Mouse (Mus musculus) midbrain, embryonic 12.5 days (tissue): ENCODE data around the gene Nosip. TPM values are rescaled to one million over a fixed set of nuclear protein-coding genes. Genes with fewer than 3 reads are reported as not detected.
A peak's percentile ranks its signal among the peaks of the same experiment; 100 is the strongest.

Source experiments
- ATAC-seq: fragments of 200-750 bp; cut with Nextera tagmentation; 2 replicates; pipeline ENCODE4 v1.8.0; 2017; ENCODE audit warnings: low read depth, moderate TSS enrichment, moderate library complexity; ENCODE audit not compliant: low FRiP score
- H3K27ac ChIP-seq: fragments of 300-500 bp; sonication (generic); replicated peaks from 2 replicates; pipeline ENCODE4 v1.5.1; 2016; ENCODE audit warnings: mild to moderate bottlenecking
- H3K27me3 ChIP-seq: fragments of 300-500 bp; sonication (generic); 2 replicates; pipeline ENCODE4 v1.6.1; 2016; ENCODE audit warnings: mild to moderate bottlenecking
- H3K36me3 ChIP-seq: fragments of 300-500 bp; sonication (generic); 2 replicates; pipeline ENCODE4 v1.6.1; 2016
- H3K4me1 ChIP-seq: fragments of 300-500 bp; sonication (generic); 2 replicates; pipeline ENCODE4 v1.6.1; 2016
- H3K4me2 ChIP-seq: fragments of 300-500 bp; sonication (generic); replicated peaks from 2 replicates; pipeline ENCODE4 v1.6.1; 2016; ENCODE audit warnings: mild to moderate bottlenecking, moderate library complexity
- H3K4me3 ChIP-seq: fragments of 300-500 bp; sonication (generic); 2 replicates; pipeline ENCODE4 v1.5.1; 2016; ENCODE audit warnings: mild to moderate bottlenecking
- H3K9ac ChIP-seq: fragments of 300-500 bp; sonication (generic); replicated peaks from 2 replicates; pipeline ENCODE4 v1.6.1; 2016; ENCODE audit warnings: mild to moderate bottlenecking, moderate library complexity
- H3K9me3 ChIP-seq: fragments of 300-500 bp; sonication (generic); 2 replicates; pipeline ENCODE4 v1.6.1; 2016; ENCODE audit warnings: mild to moderate bottlenecking
- WGBS: fragments of 180-500 bp; shearing (Covaris S2); methylation state at CpG from one replicate; pipeline ENCODE4 v1.1.7; 2016; 5-methylcytosine and 5-hydroxymethylcytosine counted together
- polyA plus RNA-seq: library from polyadenylated mRNA; unstranded; fragments of >200 nt; fragmentation: Nextera tagmentation; extraction: Ambion mirVana; gene quantifications from 2 replicates; pipeline ENCODE4 v1.2.1, GENCODE M21; 2016

The Nosip gene
- polyA plus RNA-seq, 1 experiment from 2014 or later, result 54.6 TPM

DNA sequence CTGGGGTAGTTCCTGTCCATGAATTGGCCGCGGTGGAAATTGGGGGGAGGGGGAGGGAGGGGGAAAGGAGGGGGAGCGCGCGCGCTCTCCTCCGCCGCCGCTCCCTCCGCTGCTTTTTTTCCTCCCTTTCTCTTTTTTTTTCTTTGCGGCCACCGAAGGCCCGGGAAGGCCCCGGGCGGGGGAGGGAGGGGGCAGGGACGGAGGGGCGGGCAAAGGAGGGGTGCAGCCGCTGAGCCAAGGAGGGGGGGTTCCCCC lies 9.4 kb upstream of the Nosip start, which contains the start of gene Prr12:
TSS of gene Prr12 (minus strand) at position 20 of the 255 bp plus-strand sequence.
- peaks cover 29% of the 10 kb centered on the region for H3K36me3 ChIP-seq
- peaks cover 26% of the 10 kb centered on the region for H3K4me1 ChIP-seq
- ATAC-seq, result no peak
- peak within 1 kb of the TSS; percentile 98 for H3K27ac ChIP-seq
- H3K4me2 ChIP-seq, result peak within 1 kb of the TSS; percentile 98
- no peaks in the 10 kb centered on the region for H3K9me3 ChIP-seq
- peaks cover 7% of the 10 kb centered on the region for H3K27me3 ChIP-seq
- H3K9ac ChIP-seq, result peak within 1 kb of the TSS; percentile 96
- 0% methylated on average over 2 of the region's 18 CpGs for WGBS
- peak within 1 kb of the TSS; percentile 95 for H3K4me3 ChIP-seq

DNA sequence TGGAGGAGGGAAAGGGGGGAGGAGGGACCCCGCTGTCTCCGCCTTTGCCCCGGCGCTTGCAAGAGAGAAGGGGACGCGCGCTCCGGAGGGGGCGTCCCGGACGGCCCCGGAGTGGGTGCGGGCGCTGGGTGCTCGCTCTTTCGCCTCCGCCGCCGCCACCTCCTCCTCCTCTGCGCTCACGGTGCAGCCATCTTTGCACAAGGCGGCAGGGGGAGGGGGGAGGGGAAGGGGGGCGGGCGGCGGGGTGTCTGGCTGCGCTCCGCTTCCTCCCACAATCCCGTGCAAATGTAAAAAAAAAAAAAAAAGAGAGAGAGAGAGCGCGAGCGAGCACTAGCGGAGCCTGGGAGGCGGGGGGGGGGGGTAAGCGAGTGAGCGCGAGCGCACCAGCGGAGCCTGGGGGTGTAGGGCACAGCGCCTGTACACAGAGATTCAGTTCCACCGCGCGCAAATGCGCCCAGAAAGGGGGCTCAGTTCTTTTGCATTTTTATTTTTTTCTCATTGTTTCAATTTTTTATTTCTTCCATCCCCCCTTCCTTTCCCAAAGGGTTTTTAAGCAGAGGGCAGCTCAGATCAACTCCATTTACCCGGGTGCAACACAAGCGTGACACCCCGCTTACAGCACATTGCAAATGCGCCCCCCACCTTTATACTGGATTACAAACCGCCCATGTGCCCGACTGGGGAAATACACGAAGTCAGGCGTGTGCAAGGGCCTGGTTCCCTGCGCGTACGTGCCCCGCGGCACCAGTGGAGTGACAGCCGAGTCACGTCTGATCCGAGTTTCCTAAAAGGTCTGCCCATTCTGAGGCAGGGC lies 8.9 kb upstream of the Nosip start:
- peaks cover 7% of the 10 kb centered on the region for H3K27me3 ChIP-seq
- H3K36me3 ChIP-seq, result peaks cover 24% of the 10 kb centered on the region
- peak overlapping the region; percentile 96 for H3K9ac ChIP-seq
- peak; percentile 42 for ATAC-seq
- WGBS, result under 1% methylated on average over 27 of the region's 59 CpGs
- H3K9me3 ChIP-seq, result no peaks in the 10 kb centered on the region
- peak overlapping the region; percentile 95 for H3K4me3 ChIP-seq
- H3K4me2 ChIP-seq, result peak overlapping the region; percentile 98
- peaks cover 26% of the 10 kb centered on the region for H3K4me1 ChIP-seq
- H3K27ac ChIP-seq, result peak overlapping the region; percentile 98

DNA sequence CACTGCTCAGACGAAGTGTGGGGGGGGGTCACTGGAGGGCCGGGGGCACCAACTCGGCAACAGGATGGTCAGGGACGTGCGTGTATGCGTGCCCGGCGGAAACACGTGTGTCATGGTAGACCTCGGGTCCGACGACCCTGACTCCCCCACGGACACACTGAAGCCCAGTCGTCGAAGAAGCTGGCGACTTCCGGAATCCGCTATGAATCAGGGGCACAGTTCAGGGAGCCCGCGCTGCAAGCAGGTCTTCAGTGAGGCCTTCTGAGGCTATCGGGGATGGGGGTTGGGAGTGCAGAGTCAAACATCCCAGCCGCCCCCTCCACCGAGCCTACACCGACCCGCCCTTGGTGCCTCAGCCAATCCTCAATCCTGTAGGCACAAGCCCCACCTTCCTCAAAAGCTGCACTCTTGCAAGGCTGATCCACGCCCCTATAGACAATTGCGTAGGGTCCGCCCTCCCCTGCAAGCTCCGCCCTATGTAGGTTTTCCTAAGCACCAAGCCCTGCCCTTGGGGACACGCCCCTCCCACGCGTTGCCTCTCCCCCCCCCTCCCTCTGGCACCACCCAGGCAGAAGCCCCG lies 8.2 kb upstream of the Nosip start:
- H3K9me3 ChIP-seq, result no peaks in the 10 kb centered on the region
- H3K27me3 ChIP-seq, result peaks cover 7% of the 10 kb centered on the region
- peak overlapping the region; percentile 98 for H3K4me2 ChIP-seq
- under 1% methylated on average over 33 of the region's 33 CpGs for WGBS
- ATAC-seq, result peak; percentile 88
- H3K4me3 ChIP-seq, result peak overlapping the region; percentile 95
- H3K9ac ChIP-seq, result peak overlapping the region; percentile 96
- H3K27ac ChIP-seq, result peak overlapping the region; percentile 98
- peaks cover 17% of the 10 kb centered on the region for H3K36me3 ChIP-seq
- peaks cover 31% of the 10 kb centered on the region for H3K4me1 ChIP-seq

DNA sequence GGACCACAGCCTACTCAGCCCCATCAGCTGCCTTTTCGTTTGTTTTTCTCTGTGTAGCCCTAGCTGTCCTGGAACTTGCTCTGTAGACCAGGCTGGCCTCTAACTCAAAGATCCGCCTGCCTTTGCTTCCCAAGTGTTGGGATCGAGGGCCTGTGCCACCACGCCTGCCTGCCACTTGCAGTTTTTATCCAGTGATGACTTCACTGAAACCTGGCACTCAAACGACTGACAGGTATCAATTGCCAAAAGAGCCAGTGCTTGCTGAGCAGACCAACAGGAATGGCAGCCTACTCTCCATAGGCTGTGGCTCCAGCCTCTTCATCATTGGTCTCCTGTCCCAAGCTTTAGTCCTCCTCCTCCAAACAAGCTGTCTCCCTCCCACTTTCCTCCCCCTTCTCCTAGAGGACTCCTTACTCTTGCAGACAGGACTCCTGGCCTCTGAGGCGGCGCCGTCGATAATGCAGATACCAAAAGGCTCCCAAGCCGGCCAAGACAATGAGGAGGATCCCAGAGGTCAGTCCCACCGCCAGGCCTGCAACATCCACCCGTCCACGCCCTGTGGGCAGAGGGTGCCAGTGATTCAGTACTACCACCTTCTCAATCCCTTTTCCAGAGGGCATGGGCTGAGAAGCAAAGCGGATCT lies 5.8 kb upstream of the Nosip start:
- H3K27ac ChIP-seq, result no peak overlapping the region
- no peaks in the 10 kb centered on the region for H3K9me3 ChIP-seq
- no peak overlapping the region for H3K9ac ChIP-seq
- H3K4me3 ChIP-seq, result no peak overlapping the region
- peaks cover 30% of the 10 kb centered on the region for H3K4me1 ChIP-seq
- no peaks in the 10 kb centered on the region for H3K36me3 ChIP-seq
- H3K4me2 ChIP-seq, result no peak overlapping the region
- 65% methylated on average over 14 of the region's 14 CpGs for WGBS
- no peak for ATAC-seq
- H3K27me3 ChIP-seq, result peaks cover 7% of the 10 kb centered on the region

DNA sequence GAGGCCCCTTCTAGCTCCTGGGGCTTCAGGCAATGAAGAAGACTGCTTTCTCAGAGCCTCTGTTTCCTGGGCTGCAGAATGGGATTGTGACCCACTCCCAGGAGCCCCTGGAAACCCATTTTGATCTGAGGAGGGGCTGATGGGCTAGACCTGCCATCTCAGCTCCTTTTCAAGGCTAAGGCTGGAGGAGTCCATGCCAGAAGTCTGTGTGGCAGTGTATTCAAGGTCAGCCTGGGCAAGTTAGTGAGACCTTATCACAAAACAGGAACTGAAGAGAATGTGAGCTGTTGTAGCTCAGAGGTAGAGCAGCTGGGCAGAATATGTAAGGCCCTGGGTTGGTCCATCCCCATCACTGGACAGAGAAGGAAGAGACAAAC lies 5.3 kb upstream of the Nosip start:
- peaks cover 29% of the 10 kb centered on the region for H3K4me1 ChIP-seq
- no peak for ATAC-seq
- no peaks in the 10 kb centered on the region for H3K9me3 ChIP-seq
- no peaks in the 10 kb centered on the region for H3K36me3 ChIP-seq
- H3K4me3 ChIP-seq, result no peak overlapping the region
- no peak overlapping the region for H3K9ac ChIP-seq
- H3K27ac ChIP-seq, result no peak overlapping the region
- no peak overlapping the region for H3K4me2 ChIP-seq
- peaks cover 7% of the 10 kb centered on the region for H3K27me3 ChIP-seq

DNA sequence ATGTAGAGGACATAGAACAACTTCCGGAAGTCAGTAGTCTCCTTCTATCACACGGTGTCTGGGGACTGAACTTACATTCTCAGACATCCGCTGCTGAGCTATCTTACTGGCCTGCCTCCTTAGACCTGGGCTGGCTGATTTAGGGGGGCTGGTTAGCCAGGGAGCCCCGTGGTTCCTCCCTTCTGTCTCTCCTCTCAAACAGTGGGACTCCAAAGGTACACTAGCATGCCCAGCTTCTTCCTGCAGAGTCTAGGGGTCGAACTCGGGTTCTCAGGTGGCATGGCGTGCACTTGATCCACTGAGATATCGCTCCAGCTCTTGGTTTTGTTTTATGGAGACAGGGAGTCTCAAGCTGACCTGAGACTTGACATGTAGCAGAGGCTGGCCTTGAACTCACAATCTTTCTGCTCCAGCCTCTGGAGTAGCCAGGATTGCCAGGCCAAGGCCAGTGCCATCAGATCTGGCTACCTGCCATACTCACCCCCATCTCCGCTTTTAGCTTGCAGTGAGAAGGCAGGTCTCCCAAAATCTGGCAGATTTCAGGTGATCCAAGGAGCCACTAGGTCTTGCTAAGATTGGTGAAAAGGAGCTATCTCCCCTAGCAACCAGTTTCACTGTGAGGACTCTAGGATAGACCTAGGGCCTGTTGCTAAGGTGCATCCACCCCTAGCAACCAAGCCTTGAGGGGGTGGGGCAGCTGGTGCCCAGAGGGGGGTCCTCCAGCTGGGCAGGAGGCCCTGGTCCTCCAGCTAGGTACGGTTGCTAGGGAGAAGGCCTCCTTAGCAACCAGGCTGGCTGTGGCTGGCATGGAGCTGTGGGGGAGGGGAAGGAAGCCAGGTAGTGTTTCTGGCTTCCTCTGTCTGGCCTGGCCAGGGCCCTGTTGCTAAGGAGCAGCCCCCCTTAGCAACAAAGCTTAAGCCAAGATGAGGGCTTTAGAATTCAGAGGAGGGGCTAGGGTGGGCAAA lies 3.3 kb upstream of the Nosip start:
- H3K27ac ChIP-seq, result peak overlapping the region; percentile 49
- peaks cover 31% of the 10 kb centered on the region for H3K4me1 ChIP-seq
- H3K4me2 ChIP-seq, result 0 out of 2 replicates have a peak overlapping the region, but pooled peaks have one; percentile 7
- peaks cover 7% of the 10 kb centered on the region for H3K27me3 ChIP-seq
- 77% methylated on average over 10 of the region's 10 CpGs for WGBS
- no peaks in the 10 kb centered on the region for H3K9me3 ChIP-seq
- H3K9ac ChIP-seq, result 0 out of 2 replicates have a peak overlapping the region, but pooled peaks have one; percentile 31
- H3K36me3 ChIP-seq, result no peaks in the 10 kb centered on the region
- ATAC-seq, result no peak
- no peak overlapping the region for H3K4me3 ChIP-seq

DNA sequence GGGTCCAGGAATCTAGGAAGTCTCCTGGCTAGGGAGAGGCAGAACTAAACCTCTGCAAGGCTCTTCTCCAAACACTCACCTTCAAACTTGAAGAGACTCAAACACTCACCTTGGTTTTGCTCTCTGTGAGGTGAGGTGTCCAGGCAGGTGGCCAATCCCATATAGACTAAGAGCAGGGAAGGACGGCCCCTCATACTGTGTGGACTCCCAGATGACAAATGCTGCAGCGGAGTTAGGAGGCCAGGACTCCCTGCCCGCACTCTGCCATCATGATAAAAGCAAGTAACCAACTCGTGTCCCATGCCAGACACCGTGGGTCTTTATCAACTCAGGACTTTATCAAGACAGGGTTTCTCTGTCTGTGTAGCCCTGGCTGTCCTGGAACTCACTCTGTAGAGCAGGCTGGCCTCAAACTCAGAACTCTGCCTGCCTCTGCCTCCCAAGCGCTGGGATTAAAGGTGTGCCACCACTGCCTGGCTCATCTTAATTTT lies 1.6 kb upstream of the Nosip start:
- no peak overlapping the region for H3K4me3 ChIP-seq
- H3K4me1 ChIP-seq, result peaks cover 28% of the 10 kb centered on the region
- no peak overlapping the region for H3K27ac ChIP-seq
- H3K9ac ChIP-seq, result no peak overlapping the region
- 85% methylated on average over 6 of the region's 6 CpGs for WGBS
- H3K36me3 ChIP-seq, result no peaks in the 10 kb centered on the region
- H3K9me3 ChIP-seq, result no peaks in the 10 kb centered on the region
- H3K27me3 ChIP-seq, result peaks cover 7% of the 10 kb centered on the region
- H3K4me2 ChIP-seq, result no peak overlapping the region
- ATAC-seq, result no peak

DNA sequence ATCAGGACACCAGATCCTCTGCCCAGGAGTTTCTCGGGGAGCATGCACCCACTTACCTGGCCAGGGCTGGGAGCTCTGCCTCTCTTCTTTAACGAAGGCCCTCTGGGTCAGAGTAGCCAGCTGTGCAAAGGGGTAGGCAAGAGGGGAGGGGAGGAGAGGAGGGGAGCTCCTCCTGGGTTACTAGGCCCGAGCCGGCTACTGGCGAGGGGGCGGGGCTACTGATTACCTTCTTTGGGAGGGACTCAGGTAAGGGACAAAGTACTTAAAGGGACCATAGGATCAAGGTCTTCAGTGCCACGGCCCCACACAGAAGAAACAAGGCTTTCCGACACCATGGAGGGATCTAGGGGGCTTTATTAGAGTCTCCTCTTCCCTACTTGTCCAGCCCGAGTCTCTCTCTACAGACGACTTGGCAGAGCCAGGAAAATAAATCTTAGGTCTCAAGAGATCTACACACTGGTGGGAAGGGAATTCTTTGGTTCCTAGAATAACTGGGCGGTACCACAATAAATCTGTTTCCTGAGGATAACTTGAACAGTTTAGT lies 625 bp upstream of the Nosip start:
- Histone ChIP-seq H3K27ac (0 out of 2 replicates have a peak overlapping the region, but pooled peaks have one; percentile 35), H3K27me3 (peaks cover 6% of the 10 kb centered on the region), H3K9ac (peak overlapping the region; percentile 50), H3K4me1 (peaks cover 28% of the 10 kb centered on the region), H3K36me3 (no peaks in the 10 kb centered on the region), H3K4me2 (peak overlapping the region; percentile 66), H3K9me3 (no peaks in the 10 kb centered on the region), H3K4me3 (peak overlapping the region; percentile 65)
- 18% methylated on average over 11 of the region's 11 CpGs for WGBS
- no peak for ATAC-seq

DNA sequence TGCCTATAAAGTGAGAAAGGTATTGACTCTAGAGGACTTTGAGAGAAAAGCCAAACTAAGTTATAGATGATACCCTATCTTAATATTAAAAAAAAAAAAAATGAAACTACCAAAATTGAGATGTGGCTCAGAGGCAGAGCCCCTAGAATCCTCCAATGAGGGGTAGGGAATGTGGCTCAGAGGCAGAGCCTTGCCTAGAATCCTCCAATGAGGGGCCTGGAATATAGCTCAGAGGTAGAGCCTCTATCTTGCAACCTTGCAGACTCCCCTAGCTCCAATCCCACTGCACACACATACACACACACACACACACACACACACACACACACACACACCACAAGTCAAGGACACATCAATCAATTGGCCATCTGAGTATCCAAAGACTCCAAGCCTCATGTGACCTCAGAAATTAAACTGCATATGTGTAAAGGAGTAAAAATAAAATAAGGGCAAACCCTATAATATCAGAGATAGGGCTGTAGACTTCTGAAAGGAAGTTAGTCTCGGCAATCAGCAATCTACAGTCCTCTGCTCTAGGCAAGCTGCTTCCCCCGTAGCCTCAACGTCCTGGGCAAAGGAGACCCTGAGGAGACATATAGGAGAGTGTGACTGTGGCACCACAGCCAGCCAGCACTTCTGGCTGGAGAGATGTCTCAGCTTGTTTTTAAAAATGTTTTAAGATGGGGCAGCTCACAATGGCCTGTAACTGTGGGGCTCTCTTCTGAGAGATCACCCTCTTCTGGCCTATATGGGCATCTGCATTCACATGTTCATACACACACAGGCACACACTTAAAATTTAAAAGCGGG lies 5.2 kb downstream of the Nosip start:
- Histone ChIP-seq H3K4me2 (no peak overlapping the region), H3K27me3 (no peaks in the 10 kb centered on the region), H3K4me3 (no peak overlapping the region), H3K4me1 (peaks cover 8% of the 10 kb centered on the region), H3K36me3 (no peaks in the 10 kb centered on the region), H3K9me3 (no peaks in the 10 kb centered on the region), H3K9ac (no peak overlapping the region), H3K27ac (no peak overlapping the region)
- 74% methylated on average over 4 of the region's 4 CpGs for WGBS
- no peak for ATAC-seq

DNA sequence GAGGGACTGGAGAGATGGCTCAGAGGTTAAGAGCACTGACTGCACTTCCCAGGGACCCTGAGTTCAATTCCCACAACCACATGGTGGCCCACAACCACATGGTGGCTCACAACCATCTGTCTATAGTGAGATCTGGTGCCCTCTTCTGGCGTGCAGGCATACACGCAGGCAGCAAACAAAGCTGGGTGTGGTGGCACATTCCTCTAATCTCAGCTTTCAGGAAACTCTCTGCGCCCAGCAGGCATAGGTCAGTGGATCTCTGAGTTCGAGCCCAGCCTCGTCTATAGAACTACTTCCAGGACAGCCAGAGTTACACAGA lies 5.7 kb downstream of the Nosip start:
- H3K9ac ChIP-seq, result no peak overlapping the region
- no peak overlapping the region for H3K4me3 ChIP-seq
- no peak overlapping the region for H3K27ac ChIP-seq
- no peak overlapping the region for H3K4me2 ChIP-seq
- H3K27me3 ChIP-seq, result no peaks in the 10 kb centered on the region
- H3K4me1 ChIP-seq, result peaks cover 6% of the 10 kb centered on the region
- no peak for ATAC-seq
- H3K36me3 ChIP-seq, result no peaks in the 10 kb centered on the region
- H3K9me3 ChIP-seq, result no peaks in the 10 kb centered on the region
- WGBS, result 28% methylated on average over 5 of the region's 5 CpGs

DNA sequence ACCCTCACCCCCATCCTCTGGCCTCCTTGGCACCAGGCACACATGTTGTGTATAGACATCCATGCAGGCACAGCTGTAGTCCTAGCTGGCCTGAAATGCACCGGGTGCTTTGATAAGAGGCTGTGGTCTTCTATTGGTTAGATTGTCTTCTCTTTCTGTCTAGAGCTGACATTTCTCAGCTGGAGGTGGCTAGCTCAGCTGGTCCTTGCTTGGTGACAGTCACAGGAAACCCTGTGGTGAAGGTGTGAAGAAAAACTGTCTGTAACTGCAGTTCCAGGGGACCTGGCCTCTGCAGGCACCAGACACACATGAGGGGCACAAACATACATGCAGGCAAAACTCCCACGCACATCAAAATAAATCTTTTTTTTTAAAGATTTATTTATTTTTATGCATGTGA lies 7.4 kb downstream of the Nosip start:
- 97% methylated on average over 2 of the region's 2 CpGs for WGBS
- no peak overlapping the region for H3K4me2 ChIP-seq
- peaks cover 8% of the 10 kb centered on the region; the same call in 1 of the 2 replicates for H3K36me3 ChIP-seq
- no peak overlapping the region for H3K27ac ChIP-seq
- no peak for ATAC-seq
- no peak overlapping the region for H3K4me3 ChIP-seq
- H3K4me1 ChIP-seq, result no peaks in the 10 kb centered on the region
- no peaks in the 10 kb centered on the region for H3K9me3 ChIP-seq
- H3K9ac ChIP-seq, result no peak overlapping the region
- no peaks in the 10 kb centered on the region for H3K27me3 ChIP-seq
